Mouse (Mus musculus) inflammation-experienced regulatory T-cells (primary cell): ENCODE data around the gene Zbp1. TPM values are rescaled to one million over a fixed set of nuclear protein-coding genes. Genes with fewer than 3 reads are reported as not detected.

Source experiments
- polyA plus RNA-seq, 2 experiments: library from polyadenylated mRNA; unstranded; fragments of 100-300 nt; shearing (Covaris generic); gene quantifications; one replicate each; pipeline ENCODE4 v1.2.1; 2017

Zbp1 gene
- 100 to 1,000 TPM; 123 to 142 TPM for polyA plus RNA-seq

GRCm38 (mm10) chr2:173218416-173219141 lies at the start of gene Zbp1:
Gene Zbp1, minus strand, starts transcription at chr2:173218923.

Other genes with a start within 250 kb of the Zbp1 start
- gene Spo11, start 241.2 kb downstream of the Zbp1 start, polyA plus RNA-seq, result 1 to 10 TPM; 2.1 to 6.5 TPM
- gene Rae1, start 218.8 kb downstream of the Zbp1 start, polyA plus RNA-seq, result 100 to 1,000 TPM; 117 to 159 TPM
- gene Rbm38, start 198.4 kb downstream of the Zbp1 start, polyA plus RNA-seq, result 10 to 100 TPM; 46.5 to 53.9 TPM
- gene Ctcfl, start 99.4 kb downstream of the Zbp1 start, polyA plus RNA-seq, result under 1 TPM; 0.14 to 0.17 TPM
- 1 to 10 TPM in 1 of 2 experiments, under 1 TPM in 1; 0.24 to 1.5 TPM for gene Pck1, start 65.9 kb downstream of the Zbp1 start, polyA plus RNA-seq
- gene Pmepa1, start 57.6 kb upstream of the Zbp1 start, polyA plus RNA-seq, result 10 to 100 TPM; 22.6 to 67.5 TPM